Mouse (Mus musculus): ENCODE measurements around the gene P2ry10.
"Not testable (repeated sequence)": the region's sequence is repeated elsewhere in the genome, so short reads cannot be mapped to it uniquely, and the experiment has no call there.

Gene P2ry10

GRCm38 (mm10) chrX:107088177-107088576 lies at the start of gene P2ry10:
Gene P2ry10 (plus strand): TSS chrX:107088492.
- no peak for ATAC-seq (ENCODE audit: insufficient number of reproducible peaks, low FRiP score, low TSS enrichment)

- no peak for ATAC-seq (ENCODE audit: insufficient number of reproducible peaks, low FRiP score, low TSS enrichment)
Measured at GRCm38 (mm10) chrX:107039146-107039545, 49.1 kb upstream of the P2ry10 start.

- ATAC-seq (ENCODE audit: insufficient number of reproducible peaks, low FRiP score, low TSS enrichment): no peak
Measured at GRCm38 (mm10) chrX:107039635-107040034, 48.7 kb upstream of the P2ry10 start.

DNA sequence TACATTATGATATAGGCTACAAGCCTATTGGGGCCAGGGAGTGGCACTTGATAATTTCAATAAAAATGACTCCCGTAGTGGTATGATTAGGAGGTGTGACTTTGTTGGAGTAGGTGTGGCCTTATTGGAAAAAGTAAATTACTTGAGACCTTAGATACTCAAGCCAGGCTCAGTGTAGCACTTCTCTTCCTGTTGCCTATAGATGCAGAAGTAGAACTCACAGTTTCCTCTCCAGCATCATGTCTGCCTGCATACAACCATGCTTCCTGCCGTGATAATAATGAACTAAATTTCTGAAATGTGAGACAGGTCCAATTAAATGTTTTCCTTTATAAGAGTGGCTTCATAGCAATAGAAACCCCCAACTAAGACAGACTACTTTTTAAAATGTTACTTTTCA lies 45.9 kb upstream of the P2ry10 start:
- ATAC-seq (ENCODE audit: insufficient number of reproducible peaks, low FRiP score, low TSS enrichment): no peak

DNA sequence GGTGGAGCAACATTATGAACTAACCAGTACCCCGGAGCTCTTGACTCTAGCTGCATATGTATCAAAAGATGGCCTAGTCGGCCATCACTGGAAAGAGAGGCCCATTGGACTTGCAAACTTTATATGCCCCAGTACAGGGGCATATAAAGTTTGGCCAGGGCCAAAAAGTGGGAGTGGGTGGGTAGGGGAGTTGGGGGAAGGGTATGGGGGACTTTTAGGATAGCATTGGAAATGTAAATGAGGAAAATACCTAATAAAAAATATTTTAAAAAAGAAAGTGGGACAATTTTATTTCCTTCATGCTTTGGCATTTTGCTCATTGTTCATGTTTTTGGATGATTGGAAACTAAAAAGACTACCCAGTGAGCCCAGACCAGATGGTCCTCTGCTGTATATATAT lies 4.9 kb upstream of the P2ry10 start:
- not testable (repeated sequence) for ATAC-seq (ENCODE audit: insufficient number of reproducible peaks, low FRiP score, low TSS enrichment)

DNA sequence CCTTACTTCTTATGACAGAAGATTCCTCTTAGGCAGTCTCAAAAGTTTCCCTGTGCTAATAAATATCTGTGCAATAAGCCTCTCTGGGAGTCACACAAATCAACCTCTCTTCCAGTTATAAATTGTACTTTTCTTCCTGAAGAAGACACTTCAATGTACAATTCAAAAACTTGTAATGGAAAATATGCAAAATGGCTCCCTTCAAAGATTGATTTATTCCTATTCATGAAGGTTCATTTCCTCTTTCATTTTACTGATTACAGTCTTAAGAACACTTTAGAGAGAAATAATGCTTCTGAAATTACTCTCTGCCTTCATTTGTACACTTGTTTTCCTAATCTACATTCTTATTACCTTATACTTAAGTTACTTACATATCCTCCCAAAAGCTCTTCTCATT lies 4.0 kb upstream of the P2ry10 start:
- no peak for ATAC-seq (ENCODE audit: insufficient number of reproducible peaks, low FRiP score, low TSS enrichment)

DNA sequence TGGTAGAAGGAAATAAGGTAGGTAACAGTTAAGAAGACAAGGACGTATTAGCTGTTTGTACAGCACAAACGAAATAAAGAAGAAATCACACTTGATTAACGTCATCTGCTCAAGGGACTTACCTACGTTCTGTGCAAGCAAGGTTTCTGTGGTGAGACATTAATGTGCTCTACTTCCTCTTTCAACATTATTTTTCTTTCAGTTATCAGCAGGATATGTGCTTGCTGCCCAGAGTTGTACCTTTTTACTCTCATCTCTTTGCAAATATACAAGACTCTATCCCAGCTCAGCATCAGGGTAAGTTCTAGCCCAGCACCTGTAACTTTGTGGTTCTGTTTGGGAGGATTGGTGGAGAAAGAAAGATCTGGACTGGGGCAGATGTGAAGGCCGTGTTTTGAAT lies 839 bp downstream of the P2ry10 start:
- no peak for ATAC-seq (ENCODE audit: insufficient number of reproducible peaks, low FRiP score, low TSS enrichment)

DNA sequence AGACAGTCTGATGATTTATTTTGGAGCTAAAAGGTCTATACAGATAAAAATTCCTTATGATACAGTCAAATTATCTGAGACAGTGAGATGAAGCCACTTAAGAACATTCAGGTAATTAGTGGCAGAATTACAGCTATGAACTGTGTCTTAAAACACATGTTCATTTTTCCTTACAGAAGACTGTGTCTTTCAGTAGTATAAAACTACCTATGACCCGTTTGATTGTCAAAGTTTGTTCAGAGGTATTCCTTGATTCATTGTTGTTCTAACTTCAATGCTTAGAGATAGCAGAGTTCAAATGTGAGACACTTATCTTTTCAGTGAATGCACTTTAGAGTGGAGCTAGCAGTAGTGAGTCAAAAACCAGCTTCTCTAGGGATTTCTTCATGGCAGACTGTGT lies 1.6 kb downstream of the P2ry10 start:
- no peak for ATAC-seq (ENCODE audit: insufficient number of reproducible peaks, low FRiP score, low TSS enrichment)

GRCm38 (mm10) chrX:107095633-107096032 lies 7.3 kb downstream of the P2ry10 start:
- ATAC-seq (ENCODE audit: insufficient number of reproducible peaks, low FRiP score, low TSS enrichment): no peak

- ATAC-seq (ENCODE audit: insufficient number of reproducible peaks, low FRiP score, low TSS enrichment): no peak
Measured at GRCm38 (mm10) chrX:107116333-107116732, 28.0 kb downstream of the P2ry10 start.

DNA sequence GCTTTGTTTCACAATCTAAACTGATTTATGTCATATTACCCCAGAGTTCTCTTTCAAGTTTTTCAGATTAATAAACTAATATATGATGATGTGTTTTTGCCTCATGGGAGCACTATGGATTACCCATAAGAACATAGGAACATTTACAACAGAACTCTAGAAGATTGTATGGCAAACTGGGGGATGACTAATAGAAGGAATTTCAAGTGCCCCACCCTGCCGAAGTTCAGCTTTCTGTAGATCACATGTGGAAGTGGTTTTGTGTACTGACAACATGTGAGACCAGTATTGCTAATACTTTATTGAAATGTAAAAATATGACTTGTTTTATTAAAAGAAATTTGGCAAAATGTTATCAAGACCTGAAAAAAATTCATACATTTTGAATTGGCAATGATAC lies 28.7 kb downstream of the P2ry10 start:
- ATAC-seq (ENCODE audit: insufficient number of reproducible peaks, low FRiP score, low TSS enrichment): no peak

GRCm38 (mm10) chrX:107143184-107143583 lies 54.9 kb downstream of the P2ry10 start:
- no peak for ATAC-seq (ENCODE audit: insufficient number of reproducible peaks, low FRiP score, low TSS enrichment)

DNA sequence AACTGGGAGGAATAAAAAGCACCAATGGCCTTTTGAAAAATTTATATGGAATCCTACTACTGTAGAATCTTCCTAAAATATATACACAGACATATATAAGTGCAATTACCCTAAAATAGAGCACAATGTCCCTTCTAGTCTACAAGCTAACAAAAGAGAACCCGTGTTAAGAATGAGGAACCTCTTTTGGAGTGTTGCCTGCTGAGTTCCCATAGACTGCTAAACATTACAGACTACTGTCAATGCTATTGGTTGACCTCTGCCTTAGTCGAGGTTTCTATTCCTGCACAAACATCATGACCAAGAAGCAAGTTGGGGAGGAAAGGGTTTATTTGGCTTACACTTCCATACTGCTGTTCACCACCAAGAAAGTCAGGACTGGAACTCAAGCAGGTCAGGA lies 55.6 kb downstream of the P2ry10 start:
- ATAC-seq (ENCODE audit: insufficient number of reproducible peaks, low FRiP score, low TSS enrichment): no peak

DNA sequence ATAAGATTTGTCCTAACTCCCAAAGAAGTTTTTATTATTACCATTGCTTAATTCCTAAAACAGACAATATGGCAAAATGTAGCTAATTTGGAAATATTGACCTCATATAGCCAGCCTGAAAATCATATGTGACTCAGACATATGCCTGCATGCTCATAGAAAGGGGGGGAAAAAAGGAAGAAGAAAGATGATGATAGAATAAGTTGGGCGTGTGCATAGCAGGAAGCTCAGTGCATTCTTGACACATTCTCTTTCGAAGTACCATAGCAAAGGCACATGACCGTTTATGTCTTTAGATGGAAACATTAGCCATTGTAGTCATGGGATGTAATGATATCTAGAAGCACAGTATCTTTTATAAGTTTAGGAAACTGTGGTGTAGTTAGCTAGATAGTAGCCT lies 60.4 kb downstream of the P2ry10 start, which contains the start of gene P2ry10b:
Gene P2ry10b, plus strand, starts transcription at position 247 of the 400 bp plus-strand sequence.
- no peak for ATAC-seq (ENCODE audit: insufficient number of reproducible peaks, low FRiP score, low TSS enrichment)

DNA sequence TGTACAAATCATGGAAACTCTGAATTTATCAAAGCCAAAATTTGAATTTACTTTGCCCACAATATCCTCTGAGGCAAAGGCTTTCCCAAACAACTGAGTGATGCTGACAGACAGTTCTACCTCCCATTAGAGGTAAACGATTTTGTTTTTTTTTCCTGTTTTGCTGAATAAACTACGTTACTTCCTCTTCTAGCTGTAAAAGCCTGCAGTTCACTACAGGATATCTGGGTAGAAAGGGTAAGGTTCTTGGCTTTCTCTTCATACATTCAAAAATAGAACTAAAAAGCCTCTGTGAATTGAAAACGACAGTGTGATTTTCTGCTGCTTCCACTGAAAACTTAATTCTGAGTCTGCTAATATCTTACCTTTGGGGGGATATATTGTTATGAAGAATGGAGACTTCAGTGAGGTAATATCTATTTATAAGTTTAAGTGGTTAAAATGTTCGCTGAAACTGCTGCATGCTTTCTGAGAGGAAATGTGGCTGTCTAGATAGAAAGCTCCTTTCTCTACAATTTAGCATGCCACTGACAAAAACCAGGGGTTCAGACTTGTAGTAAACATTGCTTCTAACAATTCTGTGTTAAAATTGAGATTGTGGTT lies 61.2 kb downstream of the P2ry10 start:
- no peak for ATAC-seq (ENCODE audit: insufficient number of reproducible peaks, low FRiP score, low TSS enrichment)

DNA sequence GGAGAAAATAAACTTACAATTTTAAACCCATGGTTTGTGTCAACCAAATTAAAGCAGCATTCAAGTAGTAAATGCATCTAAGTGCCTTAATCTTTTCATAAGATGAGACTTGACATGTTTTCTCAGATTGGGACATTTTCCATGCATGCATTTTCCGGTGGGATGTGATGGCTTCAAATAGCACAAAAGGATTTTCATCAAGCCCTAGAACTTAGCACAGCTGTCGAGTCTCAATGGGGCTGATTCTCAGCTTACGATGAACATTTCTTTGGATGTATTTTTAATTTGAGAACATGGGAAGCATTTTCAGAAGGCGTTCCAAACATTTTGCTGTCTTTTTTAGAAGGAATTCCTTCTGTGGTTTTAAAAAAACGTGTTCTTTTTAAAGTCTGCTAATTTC lies 61.7 kb downstream of the P2ry10 start:
- no peak for ATAC-seq (ENCODE audit: insufficient number of reproducible peaks, low FRiP score, low TSS enrichment)

DNA sequence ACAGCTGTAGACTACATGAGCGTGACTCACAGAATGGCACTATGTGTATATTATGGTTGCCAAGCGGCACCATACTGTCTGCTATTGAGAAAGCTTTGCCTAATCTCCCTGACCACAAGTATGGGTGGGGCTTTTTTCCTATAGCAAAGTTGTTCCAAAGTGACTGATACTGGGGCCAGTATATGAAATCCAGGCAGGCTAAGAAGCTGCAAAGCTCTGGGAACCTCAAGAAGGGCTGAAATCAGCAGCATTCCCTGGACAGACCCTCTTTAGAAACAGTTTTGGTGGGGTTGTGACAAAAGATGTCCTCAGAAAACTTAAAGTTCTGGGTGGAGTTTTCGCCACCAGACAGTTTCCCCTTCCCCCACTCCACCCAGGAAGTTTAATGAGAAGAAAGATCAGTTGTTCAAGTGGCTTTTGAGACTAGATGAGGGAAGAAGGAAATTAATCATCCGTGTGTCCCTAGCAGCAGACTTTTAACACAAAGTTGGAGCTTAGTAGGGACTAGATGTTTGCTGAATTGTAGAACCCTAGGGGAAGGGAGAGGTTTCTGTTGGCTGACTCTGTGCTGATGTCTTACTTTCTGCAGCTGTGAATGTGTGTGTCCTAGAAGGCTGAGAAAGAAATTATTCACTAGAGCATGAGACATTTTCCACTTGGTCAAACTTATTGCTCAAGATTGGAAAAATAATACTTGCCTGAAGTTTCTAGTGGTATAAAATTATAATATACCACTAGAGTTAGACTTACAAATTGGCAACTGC lies 62.6 kb downstream of the P2ry10 start:
- no peak for ATAC-seq (ENCODE audit: insufficient number of reproducible peaks, low FRiP score, low TSS enrichment)

Measured in cerebellum, adult (tissue).